Mouse (Mus musculus) adrenal gland, adult 2 months (tissue): ENCODE measurements around the gene D430042O09Rik. TPM values are rescaled to one million over a fixed set of nuclear protein-coding genes. Genes with fewer than 3 reads are reported as not detected.

ENCODE experiments used
- DNase-seq: peaks from one replicate; pipeline ENCODE4 v3.0.0; 2021
- polyA plus RNA-seq: library from polyadenylated mRNA; depleted of rRNA; stranded (reverse); fragments of >200 nt; gene quantifications from 2 replicates; pipeline ENCODE4 v1.2.3, GENCODE M21; 2012; rRNA removed
- total RNA-seq, 2 experiments: library from RNA; stranded (reverse); gene quantifications; 2 replicates each; pipeline ENCODE4 v1.2.3; 2021

The D430042O09Rik gene
- total and polyA plus RNA-seq, 3 experiments: 14.6 to 28.9 (median 26.7) TPM

- DNase-seq: no peak
These were observed 165.2 kb downstream of the D430042O09Rik start for GRCm38 (mm10) chr7:125872874-125873273.

DNA sequence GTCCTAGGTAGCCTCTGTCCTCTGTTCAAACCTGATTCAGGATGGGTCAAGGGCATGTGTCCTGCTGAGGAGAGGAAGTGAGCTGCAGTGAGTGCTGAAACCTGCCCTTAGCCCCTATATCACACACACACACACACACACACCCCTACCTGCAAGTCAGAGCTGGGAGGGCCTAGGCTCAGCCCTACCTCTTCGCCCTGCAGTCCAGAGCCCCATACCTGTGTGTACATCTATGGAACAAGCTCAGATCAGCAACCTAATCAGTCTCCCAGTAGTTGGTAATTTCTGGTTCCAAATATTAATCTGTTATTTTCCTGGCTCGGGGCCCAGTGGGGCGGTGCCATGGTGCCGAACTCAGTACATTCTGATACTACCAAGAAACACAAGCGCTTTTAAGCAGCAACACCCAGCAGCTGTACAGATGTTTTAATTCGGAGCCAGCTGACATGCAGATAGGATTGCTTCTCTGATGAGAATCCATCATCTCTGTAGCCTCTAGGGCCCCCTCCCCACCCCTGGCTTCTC is 166.3 kb downstream of the D430042O09Rik start:
- peak; percentile 47 for DNase-seq

GRCm38 (mm10) chr7:125878040-125878439 is 170.4 kb downstream of the D430042O09Rik start:
- no peak for DNase-seq

DNA sequence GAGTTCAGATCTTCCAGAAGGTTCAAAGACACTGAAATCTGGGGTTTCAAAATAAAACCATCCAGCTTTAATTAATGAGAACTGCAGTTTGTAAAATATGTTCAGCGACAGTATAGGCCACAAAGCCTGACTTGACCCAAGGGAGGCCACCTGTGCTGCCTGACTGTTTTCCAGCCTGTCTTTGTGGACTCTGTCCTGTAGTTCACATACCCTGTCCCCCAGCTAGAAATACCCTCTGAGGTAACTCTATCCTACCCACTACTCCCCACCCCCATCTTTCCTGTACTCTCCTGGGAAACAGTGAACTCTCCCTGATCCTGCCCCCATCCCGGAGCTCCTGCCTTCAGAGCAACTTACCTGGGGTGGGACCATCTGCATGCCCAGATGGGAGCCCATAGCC is 175.5 kb downstream of the D430042O09Rik start:
- DNase-seq: no peak

GRCm38 (mm10) chr7:125886116-125886680 is 178.5 kb downstream of the D430042O09Rik start:
- DNase-seq: no peak

DNA sequence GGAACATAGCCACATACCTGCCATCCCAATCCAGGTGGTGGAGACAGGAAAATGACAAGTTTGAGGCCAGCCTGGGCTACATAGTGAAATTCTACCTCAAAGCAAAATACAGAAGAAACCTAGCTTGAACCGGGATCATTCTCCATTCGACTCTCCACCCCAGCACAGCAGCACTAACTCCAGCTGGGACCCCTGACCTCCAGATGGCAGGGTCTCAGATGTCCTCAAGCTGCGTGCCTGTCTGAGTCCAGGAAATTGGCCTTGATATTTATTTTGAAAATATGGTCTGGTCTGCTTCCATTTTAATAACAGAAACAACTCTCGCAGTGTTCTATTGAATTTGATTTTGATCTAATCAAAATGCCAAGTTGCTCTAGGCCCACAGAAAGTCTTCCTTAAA is 179.4 kb downstream of the D430042O09Rik start:
- no peak for DNase-seq

- DNase-seq: no peak
These were observed 180.1 kb downstream of the D430042O09Rik start for GRCm38 (mm10) chr7:125887761-125888160.

DNA sequence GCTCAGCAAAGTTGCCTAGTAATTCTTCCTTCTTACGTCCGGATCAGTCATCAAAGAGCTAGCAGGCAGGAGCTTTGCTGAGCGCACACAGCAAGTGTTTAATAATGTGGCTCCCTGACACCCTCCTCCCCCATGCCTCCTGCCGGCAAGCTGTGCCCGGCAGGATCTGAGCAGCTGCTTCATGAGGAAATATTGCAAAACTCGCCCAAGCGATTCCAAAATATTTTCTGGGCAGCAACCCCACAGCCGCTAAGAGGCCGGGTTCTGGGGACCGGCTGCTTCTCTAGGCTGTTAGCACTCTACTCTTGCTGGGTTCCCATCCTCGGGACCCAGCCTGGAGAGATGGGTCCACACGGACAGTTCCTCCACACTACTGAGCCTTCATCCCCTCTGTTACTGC is 180.7 kb downstream of the D430042O09Rik start:
- peak; percentile 63 for DNase-seq

DNA sequence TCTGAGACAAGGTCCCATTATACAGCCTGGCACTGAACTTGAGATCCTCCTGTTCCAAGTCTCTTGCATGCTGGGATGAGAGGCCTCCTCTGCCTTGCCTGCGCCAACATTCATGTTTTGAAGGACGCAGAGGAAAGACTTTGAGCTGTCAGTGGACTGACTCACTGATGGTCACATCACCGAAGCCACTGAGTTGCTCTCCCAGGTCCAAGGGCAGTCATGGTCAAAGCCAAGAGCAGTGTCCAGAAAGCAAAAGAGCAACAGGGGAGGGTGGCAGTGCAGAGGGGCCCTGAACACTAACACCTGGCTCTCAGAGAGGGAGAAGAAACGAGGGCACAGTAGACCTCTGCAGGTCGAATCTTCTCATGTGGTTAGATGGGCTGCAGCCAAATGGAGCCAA is 185.9 kb downstream of the D430042O09Rik start:
- DNase-seq: peak; percentile 82

- no peak for DNase-seq
These were observed 189.4 kb downstream of the D430042O09Rik start for GRCm38 (mm10) chr7:125897059-125897458.

DNA sequence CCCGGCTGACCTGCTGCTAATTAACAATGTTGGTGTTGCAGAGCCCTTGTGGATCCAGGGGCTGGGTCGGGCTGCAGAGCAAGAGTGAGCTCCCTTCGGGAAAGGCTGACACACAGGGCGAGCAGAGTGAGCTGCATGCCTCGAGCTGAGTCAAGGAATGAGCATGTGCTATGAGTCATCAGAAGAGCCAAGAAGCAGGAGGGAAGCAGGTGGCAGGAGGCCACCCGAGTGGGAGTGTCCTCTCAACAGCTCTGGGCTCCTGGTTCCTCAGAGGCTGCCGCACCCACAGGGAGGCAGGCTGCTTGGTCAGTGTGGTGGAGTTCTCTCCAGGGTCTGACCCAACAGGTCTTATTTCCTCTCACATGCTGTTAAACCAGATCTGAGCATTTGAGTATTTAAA is 191.3 kb downstream of the D430042O09Rik start:
- peak; percentile 93 for DNase-seq

DNA sequence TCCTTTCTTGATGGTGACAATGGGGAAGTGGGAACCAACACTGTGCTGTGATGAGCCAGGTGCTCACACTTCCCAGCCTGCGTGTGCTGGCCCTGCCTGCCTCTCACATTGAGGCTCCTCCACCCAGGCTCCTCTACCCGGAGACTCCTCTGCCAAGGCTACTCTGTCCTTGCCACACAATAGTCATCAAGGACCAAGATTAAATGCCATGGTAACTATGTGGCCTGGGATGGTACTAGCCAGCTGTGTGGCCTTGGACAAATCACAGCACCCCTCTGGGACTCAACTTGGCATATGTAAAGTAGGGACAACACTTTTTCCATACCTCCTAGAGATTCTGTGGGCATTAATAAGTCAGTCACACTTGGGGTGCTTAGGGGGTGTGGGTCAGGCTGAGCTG is 192.2 kb downstream of the D430042O09Rik start:
- DNase-seq: peak; percentile 91

DNA sequence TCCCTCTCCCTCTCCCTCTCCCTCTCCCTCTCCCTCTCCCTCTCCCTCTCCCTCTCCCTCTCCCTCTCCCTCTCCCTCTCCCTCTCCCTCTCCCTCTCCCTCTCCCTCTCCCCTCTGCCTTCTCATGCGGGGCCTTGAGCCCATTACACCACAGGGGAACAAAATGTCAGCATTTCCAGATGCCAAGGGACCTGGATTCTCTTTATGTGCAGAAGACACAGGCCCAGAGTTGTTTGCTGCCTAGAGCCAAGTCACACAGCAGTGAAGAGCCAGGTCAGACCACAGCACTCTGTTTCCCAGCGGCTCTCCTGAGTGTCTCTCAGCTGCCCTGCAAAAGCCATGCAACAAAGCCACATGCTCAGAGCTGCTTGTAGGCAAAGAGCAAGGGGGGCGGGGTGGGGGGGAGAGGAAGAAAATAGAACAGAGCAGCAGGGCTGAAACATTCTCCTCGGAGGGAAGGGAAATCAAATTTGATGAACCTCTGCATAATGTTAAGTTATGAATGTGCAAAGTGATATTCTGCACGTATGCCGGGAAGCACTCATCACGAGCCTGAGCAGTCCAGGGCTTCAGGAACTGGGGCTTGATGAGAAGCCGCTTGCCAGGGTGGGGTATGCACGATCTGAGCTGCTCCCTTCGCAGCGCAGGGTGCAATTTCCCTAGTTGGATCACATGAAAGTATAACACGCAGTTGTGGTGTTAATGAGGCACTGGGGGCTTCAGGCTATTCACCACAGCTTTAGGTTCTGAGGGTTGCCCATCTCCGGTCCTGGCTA is 192.9 kb downstream of the D430042O09Rik start:
- peak; percentile 75 for DNase-seq

- no peak for DNase-seq
These were observed 213.1 kb downstream of the D430042O09Rik start for GRCm38 (mm10) chr7:125920801-125921200.

- DNase-seq: no peak
These were observed 216.4 kb downstream of the D430042O09Rik start for GRCm38 (mm10) chr7:125924044-125924443.

Other genes starting within 250 kb of the D430042O09Rik start
- gene Nsmce1, start 216.3 kb upstream of the D430042O09Rik start, total RNA-seq: 10 to 100 TPM; 35.0 to 50.0 TPM
- 46.7 and 50.8 TPM in 2 replicates for gene Nsmce1, start 216.3 kb upstream of the D430042O09Rik start, polyA plus RNA-seq
- 100 to 1,000 TPM in 1 of 2 experiments, 10 to 100 TPM in 1; 49.6 to 142 TPM for gene Il4ra, start 155.8 kb upstream of the D430042O09Rik start, total RNA-seq
- gene Il4ra, start 155.8 kb upstream of the D430042O09Rik start, polyA plus RNA-seq: 76.2 and 114 TPM in 2 replicates
- gene Il21r, start 104.5 kb upstream of the D430042O09Rik start, total RNA-seq: under 1 TPM; 0.52 to 0.76 TPM
- gene Il21r, start 104.5 kb upstream of the D430042O09Rik start, polyA plus RNA-seq: 1.9 and 2.4 TPM in 2 replicates
- 10 to 100 TPM; 61.4 to 65.6 TPM for gene Gtf3c1, start 108 bp upstream of the D430042O09Rik start, total RNA-seq
- gene Gtf3c1, start 108 bp upstream of the D430042O09Rik start, polyA plus RNA-seq: 69.0 and 79.4 TPM in 2 replicates